Mouse (Mus musculus): ENCODE results near the gene Rgs7. TPM values are rescaled to one million over a fixed set of nuclear protein-coding genes. Genes with fewer than 3 reads are reported as not detected.

The Rgs7 gene
- total RNA-seq, 1 experiment from 2014 or later = 12.1 TPM

DNA sequence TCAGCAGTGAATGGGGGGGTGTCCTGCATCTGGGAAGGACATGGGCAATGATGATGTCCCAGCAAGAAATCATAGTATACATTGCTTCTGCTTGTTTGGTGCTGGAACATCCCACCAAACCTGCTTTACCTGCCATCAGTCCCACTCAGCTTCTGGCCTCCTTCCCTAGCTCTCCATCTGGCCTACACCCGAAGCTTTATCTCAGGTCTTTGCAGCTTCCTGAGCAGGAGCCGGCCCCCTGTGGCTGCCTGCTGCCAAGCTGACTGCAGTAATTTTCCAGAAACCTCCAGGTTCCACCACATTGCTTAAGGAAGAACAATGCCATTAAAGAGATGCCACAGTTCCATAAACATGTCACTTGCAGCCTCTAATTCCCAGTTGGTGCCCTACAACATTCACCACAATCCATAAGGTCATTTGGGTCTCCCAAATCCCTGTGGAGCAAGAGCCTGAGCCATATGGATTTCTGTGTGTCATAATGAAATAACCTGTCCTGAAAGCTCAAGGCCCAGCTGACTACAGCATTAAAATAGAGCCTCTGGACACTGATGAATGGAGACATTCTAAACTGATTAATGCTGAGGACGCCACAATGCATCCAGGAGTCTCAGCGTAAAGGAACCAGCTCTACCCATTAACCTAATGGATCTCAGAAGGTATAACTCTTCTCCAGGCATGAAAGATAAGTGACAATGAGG, 60.8 kb downstream of the Rgs7 start:
- no peak for DNase-seq

DNA sequence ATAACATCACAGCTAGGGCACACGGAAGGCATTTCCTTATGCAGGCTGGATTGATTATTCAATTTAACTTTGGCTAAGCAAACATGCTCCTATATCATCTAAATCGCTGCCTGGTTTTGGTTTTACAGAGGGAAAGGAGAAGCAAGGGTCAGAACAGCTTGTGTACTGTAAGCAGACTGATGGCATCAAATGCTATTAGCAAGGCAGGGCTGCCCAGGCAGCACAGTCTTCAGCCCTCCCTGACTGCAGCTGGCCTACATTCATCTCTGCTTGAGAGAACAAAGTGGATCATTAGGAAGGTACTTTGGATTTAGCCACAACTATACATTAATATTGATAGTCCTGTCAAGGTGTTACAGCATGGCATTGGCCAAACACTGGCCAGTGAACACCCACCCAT, 65.2 kb downstream of the Rgs7 start:
- DNase-seq = no peak

DNA sequence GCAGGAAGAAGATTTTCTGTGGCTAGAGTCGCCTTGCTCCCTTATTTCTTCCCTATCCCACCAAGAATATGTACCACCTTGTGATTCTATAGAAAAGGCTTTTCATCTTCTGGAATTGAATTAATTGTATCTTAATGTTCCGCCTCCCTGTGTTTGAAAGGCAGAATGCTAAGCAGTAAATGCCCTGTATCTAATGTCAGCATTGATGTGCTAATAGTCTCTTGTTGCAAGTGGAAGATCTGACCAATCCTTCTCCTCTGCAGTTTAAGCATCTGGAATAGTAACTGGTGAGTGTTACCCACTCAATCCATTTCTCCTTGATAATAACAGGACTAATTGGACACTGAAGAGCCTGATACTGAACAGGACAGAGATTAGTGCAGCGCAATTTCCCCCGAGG, 65.9 kb downstream of the Rgs7 start:
- DNase-seq = no peak

DNA sequence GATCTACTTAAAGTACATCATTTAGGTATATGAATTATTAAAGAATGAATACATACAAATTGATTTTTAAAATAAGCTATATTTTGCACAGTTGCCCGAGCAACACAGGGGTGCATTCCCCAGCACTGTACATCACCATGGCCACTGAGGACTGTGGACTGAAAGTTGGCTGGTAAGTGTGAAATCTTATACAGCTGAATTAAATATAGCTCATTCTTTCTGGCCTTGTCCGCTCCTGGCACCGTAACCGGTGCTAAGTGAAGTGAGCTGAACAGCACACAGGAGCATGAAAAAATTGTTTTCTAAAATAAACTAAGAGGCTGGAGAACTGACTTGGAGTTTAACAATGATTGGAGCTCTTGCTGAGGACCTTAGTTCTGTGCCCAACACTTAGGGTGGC, 71.4 kb downstream of the Rgs7 start:
- DNase-seq = no peak

DNA sequence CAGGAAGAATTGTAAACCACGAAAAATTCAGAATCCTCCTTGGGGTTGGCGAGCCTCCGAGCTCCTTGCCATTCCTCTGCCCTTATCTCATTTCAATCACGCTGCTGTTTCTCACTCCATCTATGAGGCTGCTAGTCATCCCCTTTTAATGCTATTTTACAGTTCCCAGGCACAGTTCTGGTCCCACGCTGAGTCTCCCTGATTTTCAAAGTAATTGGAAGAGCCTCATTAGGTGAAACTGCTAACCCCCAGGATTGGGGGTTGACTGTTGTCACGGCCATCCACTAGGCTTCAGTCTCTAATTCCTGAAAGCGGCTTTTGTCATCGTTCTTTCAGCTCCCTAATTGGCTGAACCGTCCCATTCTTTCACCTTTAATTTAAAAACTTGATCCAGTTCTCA, 76.6 kb downstream of the Rgs7 start:
- DNase-seq = no peak

DNA sequence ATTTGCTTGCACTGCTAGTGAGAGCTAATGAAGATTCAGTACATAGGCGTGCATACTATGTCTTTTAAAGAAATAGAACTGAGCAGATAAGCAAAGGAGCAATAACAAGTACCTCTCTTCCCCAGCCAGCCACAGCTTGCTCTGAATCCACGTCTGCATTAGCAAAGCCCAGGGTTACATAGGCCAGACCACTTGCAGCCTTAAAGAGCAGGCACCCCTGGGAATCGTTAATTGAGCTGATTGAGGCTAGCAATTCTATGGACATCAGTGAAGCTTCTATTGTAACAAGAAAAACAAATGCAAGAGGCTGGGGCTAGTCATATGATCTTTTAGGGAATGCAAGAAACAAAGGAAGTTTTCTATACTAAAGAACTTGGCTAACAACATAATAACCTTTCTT, 81.9 kb downstream of the Rgs7 start:
- no peak for DNase-seq

DNA sequence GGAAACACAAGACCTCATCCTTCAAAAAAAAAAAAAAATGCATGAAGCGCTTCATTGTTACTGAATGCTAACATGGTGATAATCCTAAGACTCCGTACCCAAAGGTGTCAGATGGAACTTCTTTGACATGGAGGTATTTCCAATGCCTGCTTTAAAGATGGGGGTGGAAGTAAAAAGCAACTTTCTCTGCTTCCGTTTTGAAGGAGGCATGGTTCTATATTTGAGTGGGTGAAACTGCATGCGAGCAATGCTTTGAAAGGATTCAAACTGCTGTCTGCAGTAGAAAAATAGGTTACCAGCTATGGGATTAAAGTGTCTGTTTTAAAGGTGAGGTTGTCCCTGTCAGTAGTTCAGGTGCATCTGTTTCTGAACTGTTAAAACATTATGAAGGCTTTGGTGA, 100.4 kb downstream of the Rgs7 start:
- DNase-seq = no peak

DNA sequence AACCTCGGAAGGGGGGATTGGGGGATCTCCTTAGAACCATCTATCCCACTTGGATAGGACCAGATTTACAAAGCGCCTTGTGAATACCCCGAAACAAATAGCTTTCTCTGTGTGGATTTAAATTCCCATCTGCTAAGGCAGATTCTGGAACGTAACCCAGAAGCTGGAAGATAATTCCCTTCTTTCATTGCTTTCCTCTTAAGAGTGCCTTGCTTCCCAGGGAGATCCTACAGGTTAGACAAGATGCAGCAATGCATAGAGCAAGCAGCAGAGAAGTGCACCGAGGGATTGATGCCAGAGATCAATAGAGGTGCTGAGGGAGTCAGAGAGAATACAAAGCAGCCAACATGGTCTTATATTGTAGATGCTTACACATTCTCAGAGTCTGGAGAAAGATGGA, 103.0 kb downstream of the Rgs7 start:
- no peak for DNase-seq

DNA sequence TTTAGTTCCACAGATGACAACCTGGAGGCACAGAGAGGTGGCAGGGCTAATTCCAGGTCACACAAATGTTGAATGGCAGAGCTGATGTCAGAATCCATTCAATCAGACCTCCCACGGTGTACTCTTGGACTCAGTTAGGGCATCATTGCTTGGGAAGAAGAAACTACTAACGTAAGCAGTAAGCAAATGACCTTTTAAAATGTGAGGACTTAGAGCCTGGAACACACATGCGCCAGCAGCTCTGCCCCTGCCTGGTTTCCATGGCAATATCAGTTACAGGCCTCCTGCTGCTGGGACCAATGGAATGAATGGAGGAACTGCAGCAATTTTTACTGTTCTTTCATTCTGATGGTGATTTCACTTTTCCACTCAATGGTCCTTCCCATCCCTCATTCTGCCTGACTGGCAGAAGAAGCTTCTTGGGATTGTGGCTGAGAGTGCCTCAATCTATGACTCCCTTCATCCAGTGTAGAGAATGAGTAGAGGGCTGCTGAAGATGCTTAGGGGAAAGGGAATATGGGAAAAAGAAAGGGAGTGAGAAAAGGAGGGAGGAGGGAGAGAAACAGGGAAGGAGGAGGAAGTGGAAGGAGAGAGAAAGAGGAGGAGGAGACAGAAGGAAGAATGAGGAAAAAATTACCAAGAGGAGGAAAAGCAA, 106.6 kb downstream of the Rgs7 start:
- no peak for DNase-seq

DNA sequence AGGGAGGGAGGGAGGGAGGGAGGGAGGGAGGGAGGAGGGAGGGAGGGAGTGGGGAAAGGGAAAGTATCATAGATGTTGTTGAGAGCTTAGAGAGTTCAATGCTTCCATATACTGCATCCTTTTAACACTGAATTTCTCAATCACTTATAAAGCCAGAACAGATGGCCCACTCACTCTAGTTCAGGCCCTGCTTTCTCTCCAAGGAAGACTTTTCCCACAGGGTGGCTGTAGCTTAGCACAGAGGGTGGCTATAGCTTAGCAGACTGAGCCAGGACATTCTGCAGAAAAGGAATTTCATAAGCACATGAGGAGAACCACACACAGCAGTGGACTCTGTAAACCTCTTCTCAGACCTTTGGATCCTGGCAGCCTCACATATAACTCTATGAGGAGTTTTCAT, 119.7 kb downstream of the Rgs7 start:
- DNase-seq = no peak

DNA sequence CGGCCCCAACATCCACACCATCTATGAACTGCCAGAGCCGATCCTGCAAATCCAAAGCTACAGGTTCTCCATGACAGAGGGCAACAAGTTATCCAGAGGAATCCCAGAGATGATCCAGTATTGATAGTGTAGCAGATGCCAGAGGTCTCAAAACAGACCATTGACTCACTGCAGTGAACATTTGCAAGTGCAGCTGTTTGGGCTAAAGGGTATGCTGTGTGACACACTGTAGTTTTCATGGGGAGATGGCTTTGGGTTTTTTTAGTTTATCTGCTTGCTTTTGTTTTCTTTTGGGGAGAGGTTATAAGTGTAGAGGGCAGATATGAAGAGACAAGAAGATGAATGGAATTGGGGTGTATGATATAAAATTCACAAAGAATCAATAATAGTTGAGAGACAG, 124.2 kb downstream of the Rgs7 start:
- DNase-seq = no peak

DNA sequence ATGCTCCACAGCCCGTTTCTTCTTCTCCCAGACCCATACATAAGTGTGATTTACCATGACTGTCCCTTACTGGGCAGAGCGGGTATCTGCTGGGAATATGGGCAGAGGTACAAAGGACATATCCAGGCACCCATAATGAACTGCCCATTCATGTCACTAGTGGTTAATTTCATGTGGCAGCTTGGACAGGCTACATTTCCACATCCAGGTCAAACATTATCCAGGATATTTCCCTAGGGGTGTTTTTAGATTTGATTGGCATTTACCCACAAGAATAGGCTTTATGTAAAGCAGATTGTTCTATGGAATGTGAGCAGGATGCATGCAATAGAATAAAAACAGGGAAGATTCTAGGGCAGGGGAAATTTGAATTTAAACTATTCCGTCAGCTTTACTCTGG, 128.7 kb downstream of the Rgs7 start:
- DNase-seq = no peak

DNA sequence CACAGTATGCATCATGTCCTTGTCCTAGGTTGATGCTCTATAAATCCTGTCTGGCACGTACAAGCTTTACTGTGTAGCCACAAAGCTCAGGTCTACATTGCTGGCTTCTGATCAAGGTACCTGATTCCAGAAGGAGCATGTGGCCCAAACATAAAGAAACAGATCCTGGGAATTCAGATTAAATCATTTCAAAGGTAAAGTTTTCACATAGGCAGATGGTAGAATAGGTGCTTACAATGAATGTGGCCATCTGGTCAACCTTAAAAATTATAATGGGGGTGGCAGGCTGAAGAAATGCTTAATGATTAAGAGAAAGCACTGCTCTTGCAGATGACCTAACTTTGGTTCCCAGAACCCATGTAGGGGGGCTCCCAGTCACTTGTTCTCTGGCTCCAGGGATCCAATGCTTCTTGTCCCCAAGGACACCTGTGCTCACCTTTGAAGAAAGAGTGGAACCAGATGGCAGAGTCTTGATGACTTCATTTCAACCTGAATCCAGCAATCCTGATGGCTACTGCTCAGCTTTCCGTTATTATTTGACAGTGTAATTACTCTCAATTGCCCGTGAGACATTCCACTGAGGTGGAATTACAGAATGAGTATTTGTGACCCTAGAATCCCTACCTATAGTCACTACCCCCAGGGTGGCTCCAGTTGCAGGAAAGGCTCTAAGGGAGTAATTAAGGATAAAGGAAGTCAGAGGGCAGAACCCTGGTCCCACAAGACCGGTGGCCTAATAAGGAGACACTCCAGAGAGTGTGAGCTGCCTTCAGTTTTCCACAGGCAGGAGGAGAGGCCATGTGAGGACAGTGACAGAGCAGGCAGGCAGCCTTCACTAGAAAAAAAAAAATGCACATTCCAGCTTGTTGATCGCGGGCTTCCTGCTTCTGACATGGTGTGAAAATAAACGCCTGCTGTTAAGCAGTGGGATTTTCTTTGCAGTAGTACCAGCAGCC, 132.6 kb downstream of the Rgs7 start:
- no peak for DNase-seq

DNA sequence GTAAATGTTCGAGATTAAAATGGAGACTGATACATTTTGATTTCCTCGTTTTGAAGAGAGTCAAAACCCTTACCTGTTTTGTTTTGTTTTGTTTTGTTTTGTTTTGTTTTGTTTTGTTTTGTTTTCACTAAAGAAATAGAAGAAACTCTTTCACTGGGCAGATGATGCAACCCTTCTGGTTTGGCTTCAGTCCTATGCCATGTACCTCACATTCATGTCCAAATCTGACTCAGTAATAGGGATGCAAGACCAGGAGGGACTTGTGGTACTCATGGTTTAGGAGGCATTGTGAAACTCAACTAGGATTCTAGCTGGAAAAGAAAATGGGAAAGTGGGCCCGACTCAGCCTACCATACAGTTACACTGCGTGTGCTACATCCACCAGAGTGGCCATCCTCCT, 139.4 kb downstream of the Rgs7 start:
- DNase-seq = no peak

DNA sequence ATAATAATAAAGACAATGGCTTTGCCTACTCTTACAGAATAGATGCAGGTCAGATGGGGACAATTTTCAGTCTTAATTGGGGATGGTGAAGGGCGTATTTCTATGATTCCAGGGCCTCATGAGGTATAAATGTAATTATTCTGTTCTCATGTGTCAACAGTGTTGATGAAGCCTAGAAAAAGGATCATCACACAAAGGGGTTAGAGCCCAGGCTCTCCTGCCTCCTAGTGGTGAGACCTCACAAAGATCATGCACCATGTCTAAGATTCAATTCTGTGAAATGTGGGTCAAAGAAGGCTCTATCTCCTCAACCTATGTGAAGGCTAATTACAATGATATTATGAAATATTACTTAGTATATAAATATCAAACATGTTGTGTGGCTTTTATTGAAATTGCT, 146.1 kb downstream of the Rgs7 start:
- no peak for DNase-seq

DNA sequence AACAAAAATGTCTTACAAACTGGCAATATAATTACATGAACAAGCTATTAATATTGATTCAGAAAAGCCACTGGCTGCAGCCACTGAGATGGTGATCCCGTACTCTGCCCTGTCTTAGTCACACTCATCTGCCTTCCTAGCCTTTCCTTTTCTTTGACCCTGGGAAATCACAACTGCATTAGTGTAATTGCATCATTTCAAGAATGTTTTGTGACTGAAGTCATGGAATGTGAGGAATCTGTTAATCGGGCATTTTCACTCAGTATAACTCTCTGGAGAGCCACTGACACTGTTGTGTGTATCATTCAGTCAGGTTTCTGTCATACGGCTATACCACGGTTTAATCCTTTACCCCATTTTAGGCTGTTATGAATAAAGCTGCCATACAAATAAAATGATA, 156.1 kb downstream of the Rgs7 start:
- DNase-seq = no peak

DNA sequence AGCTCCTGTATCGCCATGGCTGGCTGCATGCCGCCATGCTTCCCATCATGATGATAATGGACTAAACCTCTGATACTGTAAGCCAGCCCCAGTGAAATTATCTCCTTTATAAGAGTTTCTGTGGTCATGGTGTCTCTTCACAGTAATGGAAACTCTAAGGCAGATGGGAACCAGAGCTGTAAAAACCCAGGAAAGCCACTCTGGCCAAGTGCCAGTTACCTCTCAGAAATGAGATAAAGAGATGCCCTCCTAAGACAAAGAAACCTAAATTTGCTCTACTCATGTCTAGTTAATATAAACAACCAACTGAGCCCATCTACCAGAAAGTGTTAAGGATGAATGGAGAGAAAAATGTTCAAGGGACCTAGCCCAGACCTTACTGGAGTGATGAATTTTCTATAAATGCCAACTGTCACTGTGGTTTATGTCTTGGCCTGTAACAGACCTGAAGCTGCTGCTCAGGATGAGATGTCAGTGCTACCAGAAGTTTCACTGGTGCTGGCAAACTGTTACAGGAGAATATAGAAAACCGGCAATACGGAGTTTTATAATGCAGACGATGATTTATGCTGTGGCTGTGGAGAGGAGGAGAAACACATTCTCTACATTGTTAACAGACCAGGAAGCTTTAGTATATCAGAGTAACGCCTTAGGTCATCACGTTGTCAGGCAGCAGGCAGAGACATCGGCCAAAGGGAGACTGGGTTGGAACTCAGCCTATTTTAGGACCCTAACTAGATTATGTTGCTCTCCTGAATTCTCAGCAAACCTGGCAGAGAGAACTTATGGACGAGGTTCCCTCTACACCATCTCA, 159.1 kb downstream of the Rgs7 start:
- no peak for DNase-seq

DNA sequence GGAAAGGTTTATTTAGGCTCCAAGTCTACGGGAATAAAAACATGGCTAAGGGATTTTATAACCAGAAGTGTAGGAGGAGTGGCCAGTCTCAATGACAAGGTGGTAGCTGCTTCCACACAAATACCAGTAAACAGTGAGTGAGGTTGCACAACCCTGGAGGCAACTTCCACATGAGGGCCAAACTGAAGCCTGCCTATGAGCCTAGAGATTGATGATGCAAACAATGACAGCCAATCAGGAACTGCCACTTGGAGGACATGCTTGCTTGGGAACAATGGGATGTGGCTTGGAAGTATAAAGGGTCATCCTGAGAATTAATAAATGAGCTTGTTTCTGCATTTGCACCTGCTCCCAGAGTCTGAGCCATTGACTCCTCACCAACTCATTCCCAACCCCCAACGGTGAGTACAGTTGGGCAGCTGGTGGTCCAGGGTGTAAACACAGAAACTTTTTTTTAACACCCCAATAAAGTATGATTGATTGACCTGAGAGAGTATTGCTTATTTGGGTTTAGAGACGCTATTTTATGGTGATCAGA, 162.3 kb downstream of the Rgs7 start:
- no peak for DNase-seq

DNA sequence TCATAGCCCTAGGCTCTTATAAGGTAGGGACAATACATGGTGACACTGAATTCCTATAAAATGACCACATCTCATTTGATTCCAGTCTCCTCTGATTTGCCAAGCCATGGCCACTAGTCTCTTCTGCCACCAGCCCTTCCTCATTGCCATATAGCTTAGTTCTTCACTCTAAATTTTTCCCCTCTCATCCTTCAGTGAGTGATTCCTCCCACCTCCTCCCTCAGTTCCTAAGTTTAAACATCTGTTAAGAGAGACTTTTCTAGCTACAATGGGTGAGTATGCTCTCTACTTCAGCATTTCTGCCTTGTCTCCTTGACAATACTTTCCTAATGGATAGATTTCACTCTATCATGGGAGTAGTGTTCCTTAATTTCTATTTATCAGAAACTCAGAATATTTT, 169.5 kb downstream of the Rgs7 start:
- no peak for DNase-seq

DNA sequence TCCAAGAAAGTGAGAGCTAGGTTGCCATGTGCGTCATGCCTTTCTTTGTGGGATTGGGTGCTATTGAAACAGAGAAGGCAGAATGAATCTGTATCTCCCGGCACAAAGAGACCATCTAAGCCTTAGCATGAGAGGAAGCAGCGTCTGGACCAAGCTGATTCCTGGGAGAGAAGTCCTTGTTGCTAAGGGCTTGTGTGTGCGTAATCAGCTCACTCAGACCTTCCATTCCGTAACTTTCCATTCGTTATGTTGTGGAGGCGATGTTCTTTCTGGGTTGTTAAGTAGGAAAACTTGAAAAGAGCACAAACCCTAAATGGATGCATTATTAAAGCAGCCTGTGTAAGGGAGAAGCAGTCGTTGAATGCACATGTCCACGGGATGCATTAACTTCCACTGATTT, 173.1 kb downstream of the Rgs7 start:
- no peak for DNase-seq

DNA sequence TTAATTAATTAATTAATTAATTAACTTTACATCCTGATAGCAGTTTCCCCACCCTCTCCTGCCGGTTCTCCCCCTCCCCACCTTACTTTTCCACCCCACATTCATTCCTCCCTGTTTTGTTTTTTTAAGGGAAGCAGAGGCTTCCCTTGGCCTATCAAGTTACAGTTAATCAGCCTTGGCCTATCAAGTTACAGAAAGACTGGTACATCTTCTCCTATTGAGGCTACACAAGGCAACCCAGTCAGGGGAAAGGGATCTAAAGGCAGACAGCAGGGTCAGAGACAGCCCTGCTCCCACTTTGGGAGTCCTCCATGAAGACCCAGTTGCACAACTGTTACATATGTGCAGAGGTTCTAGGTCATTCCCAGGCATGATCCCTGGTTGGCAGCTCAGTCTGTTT, 175.0 kb downstream of the Rgs7 start:
- no peak for DNase-seq

DNA sequence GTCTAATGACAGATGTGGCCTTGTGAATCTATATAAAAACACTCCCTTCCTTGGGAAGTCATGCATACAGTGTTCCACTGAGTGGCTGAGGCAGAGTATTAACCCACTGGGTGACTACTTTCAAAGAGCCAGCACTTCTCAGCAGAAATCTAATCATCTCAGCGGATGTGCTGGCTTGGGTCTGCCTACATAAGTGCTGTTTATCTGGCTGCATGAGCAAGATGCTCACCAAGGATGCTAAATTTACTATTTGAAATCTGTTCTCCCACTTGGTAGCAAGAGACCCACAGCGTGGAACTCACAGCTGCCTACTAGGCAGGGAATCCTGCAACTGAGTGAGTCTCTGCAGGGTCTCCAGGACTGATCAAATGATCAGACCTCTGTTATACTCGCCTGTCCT, 184.7 kb downstream of the Rgs7 start:
- no peak for DNase-seq
